Comparison of ENCODE assay signal across 8 mouse cellular contexts in genomic region chr4:127435076-127435475, GRCm38 (mm10).
A peak's percentile ranks its signal among the peaks of the same experiment; 100 is the strongest.
DNase-seq lines count a peak whose midpoint lies in the region; ATAC-seq lines count a peak whose summit lies in the region.

No protein-coding gene starts in this region.

- no peak overlapping the region for H3K4me3 ChIP-seq in lung, embryonic 16.5 days (ENCODE audit: low read length)

- H3K27ac ChIP-seq in lung, embryonic 16.5 days (ENCODE audit: low read length) = no peak overlapping the region

- H3K36me3 ChIP-seq in lung, embryonic 16.5 days (ENCODE audit: control insufficient read depth, insufficient read depth, low read length) = no peaks in the 10 kb centered on the region

- 0 out of 2 replicates have a peak, but pooled peaks have one; percentile 10 for ATAC-seq in lung, embryonic 16.5 days (ENCODE audit: low read depth)

- no peaks in the 10 kb centered on the region for H3K27me3 ChIP-seq in lung, embryonic 16.5 days (ENCODE audit: control insufficient read depth, insufficient read depth, low read depth, low read length)

- peak overlapping the region; percentile 35; the same call in 1 of the 2 replicates for H3K4me2 ChIP-seq in lung, embryonic 16.5 days (ENCODE audit: low read depth, low read length)

- 15% methylated on average over 7 of the region's 8 CpGs for WGBS in lung, embryonic 16.5 days

- intact Hi-C loops in gastrocnemius, postnatal 14 days (cut with DNase I; ENCODE audit: low total_unique reads) = no loop called here

- H3K9me3 ChIP-seq in lung, embryonic 16.5 days (ENCODE audit: control insufficient read depth, low read length) = no peaks in the 10 kb centered on the region

- no peaks in the 10 kb centered on the region for H3K4me1 ChIP-seq in lung, embryonic 16.5 days (replicated peaks; ENCODE audit: control insufficient read depth, insufficient read depth, low read length)

- DNase-seq in gastrocnemius, adult 18-20 months (ENCODE audit: low spot score) = peak; percentile 21
- no peak for DNase-seq in gastrocnemius, postnatal 25 days
- DNase-seq in ES-CJ7 (ENCODE audit: low read depth, low spot score) = peak; percentile 83
- peak; percentile 45 for DNase-seq in cerebellum, adult 11-12 months
- peak; percentile 38 for DNase-seq in gastrocnemius, postnatal 14 days
- peak; percentile 30 to 71 for DNase-seq in kidney, postnatal 36 days
- DNase-seq in testis, postnatal 10 days (ENCODE audit: low spot score) = peak; percentile 83

- H3K9ac ChIP-seq in lung, embryonic 16.5 days (ENCODE audit: low read length) = no peak overlapping the region
